Mouse (Mus musculus): Measurements from ENCODE around the gene Krcc1.
"Not testable (repeated sequence)": the region's sequence is repeated elsewhere in the genome, so short reads cannot be mapped to it uniquely, and the experiment has no call there.

- TF ChIP-seq CTCF (IDR thresholded peaks at IDR 0.05; ENCODE audit: low read depth, low read length); TAL1 (conservative IDR thresholded peaks at IDR 0.05; ENCODE audit: low read depth, low read length); GATA1 (IDR thresholded peaks at IDR 0.05; ENCODE audit: borderline replicate concordance, low read length); POLR2AphosphoS5 (IDR thresholded peaks at IDR 0.05; ENCODE audit: insufficient replicate concordance, low read depth, low read length): not testable (repeated sequence)
These were observed 3.9 kb upstream of the Krcc1 start for GRCm38 (mm10) chr6:71267603-71268002.

All from G1E (cell line).